Mouse (Mus musculus) monocyte, adult 5-6 weeks (primary cell): ENCODE measurements around the gene Ly86. TPM values are rescaled to one million over a fixed set of nuclear protein-coding genes. Genes with fewer than 3 reads are reported as not detected.
A peak's percentile ranks its signal among the peaks of the same experiment; 100 is the strongest.

ENCODE experiments used
- ATAC-seq: fragments of 153-309, 156-312 bp; replicated peaks from 2 replicates; pipeline ENCODE4 v1.8.0; 2017; ENCODE audit warnings: mild to moderate bottlenecking; ENCODE audit not compliant: low TSS enrichment, insufficient number of reproducible peaks, severe bottlenecking, poor library complexity, low FRiP score
- total RNA-seq: library from RNA; stranded (forward); fragments of 200-1000, 200-491, 200-594 nt; gene quantifications from 3 replicates; pipeline ENCODE4 v1.2.3, GENCODE M21; 2017

The Ly86 gene
- total RNA-seq, 1 experiment from 2014 or later, result 172 TPM

GRCm38 (mm10) chr13:37347871-37348595, 3.0 kb downstream of the Ly86 start:
- ATAC-seq, result peak; percentile 57

- ATAC-seq, result no peak
Observed at GRCm38 (mm10) chr13:37349051-37349450, 4.0 kb downstream of the Ly86 start.

DNA sequence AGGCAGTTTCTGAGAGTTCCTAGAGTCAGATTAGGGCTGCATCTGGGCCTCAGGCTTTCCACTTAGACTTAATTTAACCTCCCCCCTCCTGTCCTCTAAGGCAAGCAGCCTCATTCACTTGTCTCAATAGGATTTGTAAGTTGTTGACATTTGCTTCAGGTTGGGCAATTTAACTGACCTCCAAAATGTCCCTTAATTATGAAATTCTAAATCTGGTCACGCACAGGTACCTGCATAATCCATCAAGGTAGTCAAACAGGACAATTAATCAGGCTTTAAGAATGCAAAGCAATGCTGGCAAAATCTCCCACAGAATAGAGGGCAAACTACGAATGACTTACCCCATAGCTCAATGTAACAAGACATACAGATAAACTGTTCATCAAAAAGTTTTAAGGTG, 8.0 kb downstream of the Ly86 start:
- ATAC-seq, result no peak

DNA sequence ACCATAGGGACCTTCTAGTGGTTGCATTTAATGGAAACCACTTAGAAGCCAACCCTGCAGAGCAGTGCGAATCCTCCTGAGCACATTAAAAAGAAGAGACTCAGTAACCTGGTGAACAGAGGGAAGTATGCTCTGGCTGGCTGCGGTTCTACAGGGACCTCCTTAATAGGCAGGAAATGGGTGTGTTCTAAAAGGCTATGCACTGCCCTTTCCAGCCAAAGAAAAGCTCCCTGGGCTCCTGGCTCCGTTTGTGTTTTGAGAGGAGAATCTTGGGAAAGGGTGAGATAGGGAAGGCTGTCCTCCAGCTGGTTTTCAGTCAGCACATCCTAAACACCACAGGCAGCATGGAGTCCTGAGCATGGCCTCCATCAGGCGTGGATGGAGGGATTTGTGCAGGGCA, 8.9 kb downstream of the Ly86 start:
- ATAC-seq, result 0 out of 2 replicates have a peak, but pooled peaks have one; percentile 47

DNA sequence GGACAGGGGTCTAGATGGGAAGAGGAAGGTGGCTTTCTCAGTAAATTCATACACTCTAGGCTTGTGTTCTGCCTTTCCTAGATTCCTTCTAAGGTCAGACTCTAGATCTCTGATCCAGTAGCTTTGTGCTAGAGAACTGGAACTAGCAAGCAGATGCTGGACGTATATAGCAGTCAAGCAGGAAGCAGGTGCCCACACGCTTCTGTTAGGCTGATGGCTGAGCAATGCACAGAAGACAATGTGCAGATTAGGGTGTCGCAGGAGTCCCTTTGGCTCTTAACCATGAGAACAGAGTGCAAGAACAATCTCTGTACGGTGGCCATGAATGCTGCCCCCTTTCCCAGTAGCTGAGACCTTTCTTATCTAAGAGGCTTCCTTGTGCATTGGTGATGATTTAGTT, 9.4 kb downstream of the Ly86 start:
- ATAC-seq, result no peak

GRCm38 (mm10) chr13:37355642-37356331, 10.8 kb downstream of the Ly86 start:
- ATAC-seq, result 0 out of 2 replicates have a peak, but pooled peaks have one; percentile 41

DNA sequence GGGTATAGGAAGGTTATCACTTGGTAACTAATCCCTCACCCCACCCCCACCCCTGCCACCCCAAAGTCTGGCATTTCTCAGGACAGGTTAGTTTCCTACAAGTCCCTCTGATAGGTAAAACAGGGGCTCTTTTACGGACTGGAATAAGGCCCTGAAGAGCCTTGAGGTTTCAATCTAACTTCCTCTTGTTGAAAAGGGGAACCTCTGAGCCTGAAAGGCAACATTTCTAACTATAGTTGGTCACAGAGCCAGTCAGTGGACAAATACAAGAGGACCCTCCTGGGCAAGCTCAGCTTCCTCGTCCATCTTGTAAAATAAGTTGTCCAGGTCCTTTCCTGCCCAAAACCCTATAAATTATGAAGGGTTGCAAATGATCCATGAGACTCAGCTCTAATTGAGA, 11.5 kb downstream of the Ly86 start:
- ATAC-seq, result peak; percentile 72

DNA sequence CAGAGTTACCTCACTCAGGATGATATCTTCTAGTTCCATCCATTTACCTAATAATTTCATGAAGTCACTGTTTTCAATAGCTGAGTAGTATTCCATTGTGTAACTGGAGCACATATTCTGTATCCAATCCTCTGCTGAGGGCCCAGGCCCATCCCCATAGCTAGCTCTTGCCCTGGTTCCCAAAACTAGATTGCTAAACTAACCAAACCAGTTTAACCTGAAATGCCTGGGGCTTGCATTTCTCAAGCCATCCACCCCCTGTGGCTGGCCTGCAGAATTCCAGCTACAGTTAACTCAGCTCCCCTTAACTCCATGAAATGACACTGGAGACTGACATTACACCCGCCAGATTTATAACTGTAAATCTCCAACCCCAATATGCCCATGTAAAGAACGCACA, 13.1 kb downstream of the Ly86 start:
- ATAC-seq, result no peak

GRCm38 (mm10) chr13:37361249-37361648, 16.2 kb downstream of the Ly86 start:
- ATAC-seq, result no peak

DNA sequence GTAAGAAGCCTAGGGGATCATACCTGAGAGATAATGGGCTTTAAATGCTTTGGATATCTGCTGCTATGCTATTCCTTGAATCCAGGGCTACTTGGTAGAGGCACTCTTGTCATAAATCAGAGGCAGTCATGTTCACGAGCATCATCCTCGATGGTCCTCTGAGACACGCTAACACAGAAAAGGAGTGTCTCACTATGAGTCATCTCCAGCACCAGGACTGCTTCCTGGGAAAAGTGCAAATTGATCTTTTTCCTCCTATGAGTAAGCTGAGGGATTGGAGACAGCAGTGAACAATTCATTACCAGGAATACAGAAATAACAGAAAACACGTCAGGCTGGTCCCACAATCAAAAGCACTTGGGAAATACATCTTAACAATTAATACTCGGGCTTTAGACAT, 19.3 kb downstream of the Ly86 start:
- no peak for ATAC-seq

DNA sequence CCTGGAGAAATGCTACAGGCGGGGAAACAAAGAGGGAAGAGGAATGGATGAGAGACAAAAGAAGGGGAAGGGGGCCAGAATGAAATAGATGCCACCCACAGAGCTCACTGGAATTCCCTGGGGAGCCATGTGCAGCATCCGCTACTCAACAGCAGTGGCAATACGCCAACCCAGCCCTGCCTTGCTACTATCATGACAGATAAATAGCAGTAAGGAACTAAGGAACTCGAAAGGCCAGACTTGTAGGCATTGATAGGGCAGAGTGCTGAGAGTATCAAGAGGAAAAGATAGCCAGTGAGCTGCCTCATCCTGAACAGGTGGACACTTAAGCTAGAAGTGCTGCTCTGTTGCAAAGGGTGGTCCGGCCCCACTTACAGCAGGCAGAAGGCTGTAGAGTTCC, 31.4 kb downstream of the Ly86 start:
- ATAC-seq, result no peak

GRCm38 (mm10) chr13:37388222-37389202, 43.5 kb downstream of the Ly86 start:
- ATAC-seq, result no peak

- ATAC-seq, result no peak
Observed at GRCm38 (mm10) chr13:37389296-37389695, 44.3 kb downstream of the Ly86 start.

- no peak for ATAC-seq
Observed at GRCm38 (mm10) chr13:37398791-37399190, 53.8 kb downstream of the Ly86 start.

DNA sequence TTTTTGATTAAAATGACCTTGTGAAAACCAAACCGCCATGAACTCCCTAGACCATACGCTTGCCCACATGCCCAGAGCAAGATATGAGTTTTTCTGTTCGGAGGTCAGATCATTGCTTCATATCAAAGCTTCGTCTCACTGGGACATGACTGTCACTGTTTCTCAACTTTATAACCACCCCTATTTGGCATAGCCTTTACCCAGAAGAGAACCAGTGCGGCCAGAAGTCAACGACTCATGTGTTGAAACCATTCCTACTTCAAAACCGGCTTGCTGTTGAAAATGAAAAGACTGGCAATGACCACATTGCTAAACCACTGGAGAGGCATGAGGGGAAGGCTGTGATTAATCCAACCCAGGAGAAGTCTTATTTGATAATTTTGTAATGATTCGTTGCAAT, 54.3 kb downstream of the Ly86 start:
- ATAC-seq, result no peak

DNA sequence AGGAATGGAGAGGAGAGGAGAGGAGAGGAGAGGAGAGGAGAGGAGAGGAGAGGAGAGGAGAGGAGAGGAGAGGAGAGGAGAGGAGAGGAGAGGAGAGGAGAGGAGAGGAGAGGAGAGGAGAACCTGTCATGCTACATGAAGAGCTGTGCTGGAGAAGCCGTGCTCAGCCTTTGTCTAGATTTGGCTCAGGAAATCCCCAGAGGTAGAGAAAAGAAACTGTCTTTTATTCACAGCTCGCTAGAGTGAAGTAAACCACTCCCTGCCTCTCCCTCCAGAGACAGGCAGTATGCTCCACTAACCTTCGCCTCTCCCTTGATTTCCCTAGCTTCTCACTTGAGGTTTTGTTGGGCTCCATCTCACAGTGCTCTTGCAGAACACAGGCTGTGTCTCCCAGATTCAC, 57.4 kb downstream of the Ly86 start:
- no peak for ATAC-seq

DNA sequence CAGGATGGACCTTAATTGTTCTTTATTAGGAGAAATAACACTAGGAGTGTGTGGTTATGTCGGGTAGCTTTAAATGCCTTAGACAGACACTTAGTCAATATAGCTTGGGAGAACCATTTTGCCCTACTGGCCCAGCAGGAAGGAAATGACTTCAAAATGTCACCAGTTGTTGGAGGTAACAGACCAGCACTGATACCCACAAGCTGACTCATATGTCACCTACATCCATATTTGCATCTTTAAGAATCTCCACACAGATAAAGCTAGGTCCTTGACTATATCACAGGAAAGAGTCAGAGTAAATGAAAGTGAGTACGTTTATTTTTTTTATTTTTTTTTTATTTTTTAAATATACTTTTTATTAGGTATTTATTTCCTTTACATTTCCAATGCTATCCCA, 58.7 kb downstream of the Ly86 start:
- no peak for ATAC-seq

DNA sequence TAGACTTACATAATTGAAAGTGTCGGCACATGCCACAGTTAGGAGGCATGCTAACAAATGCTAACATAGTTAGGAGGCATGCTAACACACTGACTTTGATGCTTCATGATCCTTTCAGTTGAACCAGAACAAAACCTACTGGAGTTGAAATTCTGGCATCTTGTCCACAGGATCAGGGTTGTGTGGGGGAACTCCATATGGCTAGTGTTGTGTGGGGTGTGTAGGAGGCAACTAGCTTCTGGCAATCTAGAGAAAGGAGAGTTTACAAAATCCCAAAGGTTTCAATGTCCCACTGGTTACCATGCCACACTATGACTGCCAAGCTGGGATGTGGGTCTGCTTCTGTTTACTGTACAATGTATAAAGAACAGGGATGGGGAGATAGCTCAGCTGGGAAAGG, 70.7 kb downstream of the Ly86 start:
- ATAC-seq, result no peak

DNA sequence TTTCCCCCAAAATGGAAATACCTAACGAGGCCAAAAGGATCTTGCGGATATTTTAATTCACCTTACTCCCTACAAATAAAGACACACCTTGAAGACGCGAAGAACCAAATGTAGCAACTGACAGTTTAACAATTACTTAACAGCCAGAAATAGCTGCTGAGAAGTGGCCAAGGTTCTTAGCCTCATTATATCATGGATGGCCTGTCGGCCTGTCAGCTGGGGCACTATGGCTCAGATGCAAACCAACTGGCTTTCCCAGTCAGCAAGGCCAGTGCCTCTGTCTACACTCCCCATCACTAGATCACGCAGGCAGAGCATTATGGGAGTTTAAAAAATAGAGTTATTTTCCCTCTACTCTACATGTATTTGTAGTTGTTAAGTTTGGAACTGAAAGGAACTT, 78.4 kb downstream of the Ly86 start:
- ATAC-seq, result no peak
